ENCODE assay signal across 22 mouse cellular contexts in the genomic region with DNA sequence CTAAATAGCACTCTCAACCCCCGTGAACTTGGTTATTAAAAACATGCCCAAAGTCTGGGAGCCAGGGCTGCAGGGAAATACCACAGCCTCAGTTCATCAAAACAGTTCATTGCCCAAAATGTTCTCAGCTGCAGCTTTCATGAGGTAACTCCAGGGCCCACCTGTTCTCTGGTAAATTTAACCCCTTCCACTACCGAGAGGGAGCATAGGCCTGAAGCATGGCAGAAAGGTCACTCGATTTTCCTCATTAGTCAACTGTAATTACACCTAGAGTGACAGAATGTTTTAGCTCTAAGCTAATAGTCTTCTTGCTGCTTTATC. TPM values are rescaled to one million over a fixed set of nuclear protein-coding genes. Genes with fewer than 3 reads are reported as not detected.
DNase-seq lines count a peak whose midpoint lies in the region; ATAC-seq and TF ChIP-seq lines count a peak whose summit lies in the region.
"Had no signal": no experiment of that assay in that cellular context is flagged by ENCODE, and none has a peak within 500 bp of the region (broad histone marks: within the 10 kb centered on the region; RNA-seq: fewer than 3 reads in every experiment).

No protein-coding gene starts in this region.

- 29% methylated on average over 3 of the region's 3 CpGs for WGBS in limb, embryonic 13.5 days
- WGBS in limb, embryonic 10.5 days = 59% methylated on average over 3 of the region's 3 CpGs

- no peak overlapping the region for H3K4me3 ChIP-seq in gastrocnemius, adult 2 months
- H3K4me3 ChIP-seq in limb, embryonic 13.5 days = no peak overlapping the region
- no peak overlapping the region for H3K4me3 ChIP-seq in limb, embryonic 10.5 days
- no peak overlapping the region for H3K4me3 ChIP-seq in embryonic fibroblast, embryonic 13.5 days (ENCODE audit: insufficient read depth, low read length)
- H3K4me3 ChIP-seq in myocyte = no peak overlapping the region
- H3K4me3 ChIP-seq: embryonic facial prominence, embryonic 13.5 days; heart, embryonic 12.5 days; heart, embryonic 15.5 days; hindbrain, embryonic 12.5 days; intestine, embryonic 15.5 days had no signal

- no peak for DNase-seq in gastrocnemius, adult 2 months
- DNase-seq in gastrocnemius, postnatal 4 days (ENCODE audit: low spot score in 2 of 2) = no peak
- DNase-seq in limb, embryonic 10.5 days (ENCODE audit: low spot score) = no peak
- DNase-seq in Muller cell, postnatal 12 days (ENCODE audit: inconsistent ontology term) = no peak
- no peak for DNase-seq in liver
- DNase-seq: B cell, adult 2 months; cerebellum, adult 11 months; cerebellum, adult 9-11 months; forebrain, postnatal 0 days; kidney, adult 11 months had no signal

- peaks cover 28% of the 10 kb centered on the region for H3K36me3 ChIP-seq in limb, embryonic 13.5 days
- no peaks in the 10 kb centered on the region for H3K36me3 ChIP-seq in limb, embryonic 10.5 days
- peaks cover 4% of the 10 kb centered on the region for H3K36me3 ChIP-seq in myocyte (ENCODE audit: control insufficient read depth, insufficient read depth)
- H3K36me3 ChIP-seq: G1E; heart, embryonic 12.5 days; heart, embryonic 15.5 days; hindbrain, embryonic 12.5 days; intestine, embryonic 15.5 days had no signal

- H3K9ac ChIP-seq in limb, embryonic 13.5 days = no peak overlapping the region
- H3K9ac ChIP-seq: embryonic facial prominence, embryonic 13.5 days; forebrain, postnatal 0 days; heart, embryonic 12.5 days; heart, embryonic 15.5 days; hindbrain, embryonic 12.5 days; intestine, embryonic 15.5 days had no signal

- H3K4me1 ChIP-seq in limb, embryonic 13.5 days = peaks cover 28% of the 10 kb centered on the region
- peaks cover 8% of the 10 kb centered on the region; the same call in 1 of the 2 replicates for H3K4me1 ChIP-seq in limb, embryonic 10.5 days
- H3K4me1 ChIP-seq in embryonic fibroblast, embryonic 13.5 days (ENCODE audit: control insufficient read depth, insufficient read depth, low read length) = peaks cover 9% of the 10 kb centered on the region
- H3K4me1 ChIP-seq: hindbrain, embryonic 12.5 days had no signal

- ATAC-seq in limb, embryonic 13.5 days (ENCODE audit: low FRiP score, low read depth) = peak; percentile 51; the same call in 1 of the 2 replicates
- ATAC-seq: forebrain, embryonic 14.5 days; hindbrain, embryonic 16.5 days; intestine, embryonic 15.5 days had no signal

- no peak overlapping the region for H3K4me2 ChIP-seq in limb, embryonic 13.5 days (replicated peaks)
- H3K4me2 ChIP-seq in myocyte (ENCODE audit: low read depth) = peak overlapping the region; percentile 10
- H3K4me2 ChIP-seq: embryonic facial prominence, embryonic 13.5 days; heart, embryonic 12.5 days; heart, embryonic 15.5 days; hindbrain, embryonic 12.5 days; intestine, embryonic 15.5 days had no signal

- peak overlapping the region; percentile 5; the same call in 1 of the 2 replicates for H3K27ac ChIP-seq in gastrocnemius, adult 2 months
- H3K27ac ChIP-seq in limb, embryonic 13.5 days = no peak overlapping the region
- no peak overlapping the region for H3K27ac ChIP-seq in limb, embryonic 10.5 days
- H3K27ac ChIP-seq in embryonic fibroblast, embryonic 13.5 days (ENCODE audit: insufficient read depth, low read length) = peak overlapping the region; percentile 7; the same call in 1 of the 2 replicates
- H3K27ac ChIP-seq: embryonic facial prominence, embryonic 13.5 days; heart, embryonic 15.5 days; hindbrain, embryonic 12.5 days had no signal

- intact Hi-C loops in gastrocnemius, adult 2 months (cut with DNase I) = no loop called here

- H3K27me3 ChIP-seq in limb, embryonic 13.5 days = no peaks in the 10 kb centered on the region
- no peaks in the 10 kb centered on the region for H3K27me3 ChIP-seq in limb, embryonic 10.5 days (ENCODE audit: low read depth, poor library complexity, severe bottlenecking)
- H3K27me3 ChIP-seq in myocyte (ENCODE audit: control insufficient read depth, insufficient read depth, insufficient read length) = no peaks in the 10 kb centered on the region
- H3K27me3 ChIP-seq: CH12.LX; heart, embryonic 12.5 days; heart, embryonic 15.5 days; hindbrain, embryonic 12.5 days; intestine, embryonic 15.5 days had no signal

- H3K9me3 ChIP-seq in limb, embryonic 13.5 days = no peaks in the 10 kb centered on the region
- no peaks in the 10 kb centered on the region for H3K9me3 ChIP-seq in limb, embryonic 10.5 days (replicated peaks)
- H3K9me3 ChIP-seq: embryonic facial prominence, embryonic 13.5 days; G1E; heart, embryonic 12.5 days; heart, embryonic 15.5 days; hindbrain, embryonic 12.5 days; intestine, embryonic 15.5 days had no signal

- no peak for TF ChIP-seq POLR2A in embryonic fibroblast, embryonic 13.5 days (IDR thresholded peaks at IDR 0.05; ENCODE audit: low read depth, low read length)
- no peak for TF ChIP-seq POLR2A in myocyte (IDR thresholded peaks at IDR 0.05; ENCODE audit: insufficient read length, low read depth)

- no peak overlapping the region for H3ac ChIP-seq in myocyte (ENCODE audit: control insufficient read depth, insufficient read length)

- TF ChIP-seq CTCF in gastrocnemius, adult 2 months (IDR thresholded peaks at IDR 0.05) = no peak
- no peak for TF ChIP-seq CTCF in embryonic fibroblast, embryonic 13.5 days (IDR thresholded peaks at IDR 0.05; ENCODE audit: borderline replicate concordance, insufficient read depth, low read length)

- no peaks in the 10 kb centered on the region for H3K79me2 ChIP-seq in myocyte (ENCODE audit: control insufficient read depth, insufficient read depth)

TF ChIP-seq in myocyte, 11 proteins besides CTCF, POLR2A, EP300 and RAD21:
- TF ChIP-seq MYOD1 (IDR thresholded peaks at IDR 0.05; ENCODE audit: control insufficient read depth in 1 of 3, insufficient read length in 2 of 3, low read depth in 2 of 3) = no peak
- TF ChIP-seq REST (IDR thresholded peaks at IDR 0.05; ENCODE audit: insufficient read depth, insufficient read length) = no peak
- no peak for TF ChIP-seq TCF3 (IDR thresholded peaks at IDR 0.05; ENCODE audit: insufficient read length, low read depth)
- TF ChIP-seq MAX (IDR thresholded peaks at IDR 0.05; ENCODE audit: low read depth) = no peak
- no peak for TF ChIP-seq CEBPB (IDR thresholded peaks at IDR 0.05; ENCODE audit: insufficient read depth, poor library complexity, severe bottlenecking)
- no peak for TF ChIP-seq USF1 (IDR thresholded peaks at IDR 0.05; ENCODE audit: low read depth)
- TF ChIP-seq MYOG (IDR thresholded peaks at IDR 0.05; ENCODE audit: control insufficient read depth in 1 of 3, insufficient read depth in 1 of 3, insufficient read length in 2 of 3, low read depth in 2 of 3) = no peak

RNA-seq across cellular contexts. Expression of a gene that starts 46.2 kb away (rescaled TPM):
- total RNA-seq in gastrocnemius, adult 2 months (2021) = under 1 TPM in 1 of 2 experiments, not detected in 1; 0.31 TPM
- total RNA-seq in gastrocnemius, postnatal 4 days (2021) = 1 to 10 TPM; 2.2 to 2.5 TPM
- polyA plus RNA-seq in limb, embryonic 13.5 days (2015; fragmentation: Nextera tagmentation; extraction: Ambion mirVana) = 1.7 and 1.8 TPM in 2 replicates
- 1.1 and 1.6 TPM in 2 replicates for polyA plus RNA-seq in limb, embryonic 10.5 days (2016; fragmentation: Nextera tagmentation; extraction: Ambion mirVana)
- polyA plus RNA-seq in embryonic fibroblast, embryonic 13.5 days (2011; ENCODE audit: insufficient read length, low read depth, missing spikeins) = 3.4 and 5.4 TPM in 2 replicates
- 0.60 TPM for polyA plus RNA-seq in myocyte (2012; fragmentation: generic; extraction: Trizol)

Comparison
In these comparisons a context has a peak if more than half of its experiments do, and no peak if none do; other contexts are left out.
1. H3K27ac ChIP-seq: peak in gastrocnemius, adult 2 months (single experiment) and embryonic fibroblast, embryonic 13.5 days (single experiment); none in limb, embryonic 13.5 days (single experiment) and limb, embryonic 10.5 days (single experiment).